Mouse (Mus musculus) spleen, postnatal 14 days (tissue): ENCODE data around the gene Sarm1.

Experiments
- DNase-seq, 2 experiments: peaks; one replicate each; pipeline ENCODE4 v3.0.0; 2021 to 2022; ENCODE audit warnings: low spot score in 2 of 2

Sarm1 gene

GRCm38 (mm10) chr11:78512025-78512957 is 14.7 kb upstream of the Sarm1 start, which contains the start of the genes Tmem199 and Poldip2:
TSS of gene Tmem199 (minus strand) at chr11:78512172.
TSS of gene Poldip2 (plus strand) at chr11:78512193.
- peak; percentile 71 to 82 for DNase-seq

- DNase-seq, result no peak
Measured at GRCm38 (mm10) chr11:78509148-78509547, 11.6 kb upstream of the Sarm1 start.

- DNase-seq, result no peak
Measured at GRCm38 (mm10) chr11:78505430-78505829, 7.9 kb upstream of the Sarm1 start.

- no peak for DNase-seq
Measured at GRCm38 (mm10) chr11:78502909-78503650, 5.5 kb upstream of the Sarm1 start, which contains the start of gene Sebox. TSS of gene Sebox (plus strand) at chr11:78503447.

GRCm38 (mm10) chr11:78501529-78501928 is 4.0 kb upstream of the Sarm1 start:
- no peak for DNase-seq

GRCm38 (mm10) chr11:78500623-78501202 is 3.2 kb upstream of the Sarm1 start:
- DNase-seq, result no peak

- no peak for DNase-seq
Measured at GRCm38 (mm10) chr11:78499543-78499942, 2.0 kb upstream of the Sarm1 start.

- no peak for DNase-seq
Measured at GRCm38 (mm10) chr11:78499004-78499403, 1.4 kb upstream of the Sarm1 start, which contains the start of gene Vtn. TSS of gene Vtn (plus strand) at chr11:78499091.

GRCm38 (mm10) chr11:78497071-78497541 is 448 bp downstream of the Sarm1 start:
- DNase-seq, result no peak

- DNase-seq, result no peak
Measured at GRCm38 (mm10) chr11:78495904-78496303, 1.6 kb downstream of the Sarm1 start.

- no peak for DNase-seq
Measured at GRCm38 (mm10) chr11:78490781-78491241, 6.7 kb downstream of the Sarm1 start.

GRCm38 (mm10) chr11:78488168-78488567 is 9.4 kb downstream of the Sarm1 start:
- peak in 1 of 2 experiments; percentile 42 for DNase-seq

- no peak for DNase-seq
Measured at GRCm38 (mm10) chr11:78483639-78484038, 13.9 kb downstream of the Sarm1 start.

- no peak for DNase-seq
Measured at GRCm38 (mm10) chr11:78475289-78475688, 22.3 kb downstream of the Sarm1 start.

GRCm38 (mm10) chr11:78471326-78472103 is 26.0 kb downstream of the Sarm1 start:
- DNase-seq, result no peak

GRCm38 (mm10) chr11:78467932-78468331 is 29.6 kb downstream of the Sarm1 start:
- DNase-seq, result no peak

GRCm38 (mm10) chr11:78467515-78467914 is 30.0 kb downstream of the Sarm1 start:
- DNase-seq, result no peak

- no peak for DNase-seq
Measured at GRCm38 (mm10) chr11:78466242-78466912, 31.2 kb downstream of the Sarm1 start.

GRCm38 (mm10) chr11:78465568-78466180 is 31.9 kb downstream of the Sarm1 start, which contains the start of gene Slc46a1:
TSS of gene Slc46a1 (plus strand) at chr11:78465697.
- peak; percentile 47 to 65 for DNase-seq

GRCm38 (mm10) chr11:78465116-78465515 is 32.4 kb downstream of the Sarm1 start:
- DNase-seq, result no peak
